Mouse (Mus musculus) cerebellum, adult 11-12 months (tissue): ENCODE results near the gene Cryzl1.

Source experiments
- DNase-seq: peaks from one replicate; pipeline ENCODE4 v3.0.0; 2022

Gene Cryzl1

DNA sequence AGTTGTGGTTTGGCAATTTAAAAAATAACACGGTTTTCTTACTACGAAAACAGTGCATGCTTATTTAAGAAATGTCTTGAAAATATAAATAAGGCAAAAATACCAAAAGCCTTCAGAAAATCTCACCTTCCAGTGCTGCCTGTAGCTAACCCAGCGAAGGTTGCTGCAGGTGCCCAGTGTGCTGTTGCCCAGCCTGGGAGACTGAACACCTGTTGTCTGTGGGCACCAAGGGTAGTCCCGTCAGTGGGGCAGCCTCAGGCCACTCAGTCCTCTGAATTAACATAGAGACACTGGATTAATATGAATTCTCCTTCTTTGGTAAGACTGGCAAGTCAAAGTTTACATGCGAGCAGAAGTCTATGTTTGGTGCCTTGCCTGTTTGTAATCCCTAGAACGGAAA, 9.7 kb upstream of the Cryzl1 start:
- DNase-seq, result no peak

DNA sequence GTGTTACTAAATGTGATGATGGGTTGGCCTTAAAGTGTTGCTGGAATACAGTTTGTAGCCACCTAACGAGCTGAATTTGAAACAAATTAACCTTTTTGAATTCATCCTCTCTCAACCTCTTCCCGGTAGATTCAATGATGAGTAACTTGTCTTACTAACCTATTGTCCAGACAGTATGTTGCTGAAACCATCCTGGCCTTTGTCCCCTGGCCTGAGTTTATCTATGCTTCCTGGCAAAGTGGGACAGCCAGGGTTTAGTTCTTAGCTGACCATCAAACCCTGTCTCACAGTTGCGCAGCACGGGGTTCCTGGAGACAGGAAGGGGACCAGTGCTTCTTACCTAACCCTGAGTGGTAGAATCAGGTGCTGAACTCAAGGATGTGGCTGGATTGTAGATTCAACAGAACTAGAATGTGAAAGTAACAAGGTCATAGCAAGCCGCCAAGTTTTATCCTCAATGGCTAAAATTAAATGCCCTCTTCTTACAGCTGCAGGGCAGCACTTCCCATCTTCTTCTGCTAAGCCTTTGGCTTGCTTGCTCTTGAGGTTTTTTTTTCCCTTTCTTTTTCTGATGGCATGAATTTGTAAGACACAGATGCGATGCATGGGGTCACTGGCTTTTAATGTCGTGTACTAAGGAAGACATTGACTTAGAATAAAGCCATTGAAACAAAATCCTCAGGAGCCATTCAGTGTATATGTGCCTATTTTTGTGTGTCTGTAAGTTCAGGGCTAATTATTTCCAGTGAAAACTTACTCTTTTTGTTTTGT, 7.5 kb upstream of the Cryzl1 start:
- DNase-seq, result no peak

DNA sequence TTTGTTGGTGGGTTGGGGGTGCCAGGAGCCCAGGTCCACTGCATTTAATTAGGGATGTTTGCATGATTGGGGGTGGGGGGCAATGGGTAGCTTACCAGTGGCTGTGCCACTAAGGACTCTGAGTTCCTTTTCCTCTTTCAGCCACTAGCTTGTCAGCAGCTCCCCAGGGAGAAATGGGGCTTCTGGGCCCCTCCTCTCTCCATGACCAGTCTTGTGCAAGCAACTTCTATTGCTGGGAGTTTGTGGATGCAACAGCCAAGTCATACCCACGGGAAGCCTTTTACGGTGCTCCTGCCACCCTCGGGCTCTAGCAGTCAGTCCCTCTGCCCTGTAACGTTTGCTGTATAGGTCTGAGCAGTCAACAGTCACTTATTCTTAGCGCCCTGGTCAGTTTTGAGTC, 6.0 kb upstream of the Cryzl1 start:
- DNase-seq, result no peak

DNA sequence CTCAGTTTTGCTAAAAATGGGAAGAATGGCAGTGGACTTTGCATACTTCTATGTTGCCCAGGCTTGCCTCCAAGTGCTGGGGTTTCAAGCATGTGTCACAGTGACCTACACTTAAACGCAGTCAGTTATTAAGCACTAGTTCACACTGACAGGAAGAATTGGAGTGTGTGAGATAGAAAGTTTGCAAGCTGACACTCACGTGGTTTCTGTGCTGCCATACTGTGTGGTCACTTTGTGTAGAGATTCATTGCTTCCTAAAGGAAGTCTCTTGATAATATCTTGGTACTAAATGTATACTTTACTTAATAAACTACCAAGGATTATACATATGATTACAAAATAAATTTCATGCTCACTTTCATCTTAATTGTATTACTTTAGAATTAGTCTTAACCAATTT, 4.0 kb upstream of the Cryzl1 start:
- DNase-seq, result no peak

DNA sequence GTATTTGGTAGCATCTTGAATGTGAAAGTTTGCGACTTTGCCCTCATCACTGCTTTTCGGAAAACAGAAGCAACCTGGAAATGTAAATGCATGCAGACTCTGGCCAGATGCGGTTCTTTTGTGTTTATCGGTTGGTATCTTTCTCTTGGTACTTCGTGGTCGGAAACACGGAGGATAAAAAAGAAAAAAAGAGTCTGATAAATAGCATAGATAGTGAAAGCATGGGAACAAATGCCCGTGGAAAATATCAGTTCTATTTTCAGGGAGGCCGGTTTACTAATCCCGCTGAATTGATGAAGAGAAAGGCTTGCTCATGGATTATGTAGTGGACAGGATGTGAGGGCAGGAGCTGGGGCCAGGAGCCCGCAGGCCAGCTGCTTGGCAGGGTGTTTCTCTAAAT, 1.7 kb upstream of the Cryzl1 start:
- DNase-seq, result no peak

DNA sequence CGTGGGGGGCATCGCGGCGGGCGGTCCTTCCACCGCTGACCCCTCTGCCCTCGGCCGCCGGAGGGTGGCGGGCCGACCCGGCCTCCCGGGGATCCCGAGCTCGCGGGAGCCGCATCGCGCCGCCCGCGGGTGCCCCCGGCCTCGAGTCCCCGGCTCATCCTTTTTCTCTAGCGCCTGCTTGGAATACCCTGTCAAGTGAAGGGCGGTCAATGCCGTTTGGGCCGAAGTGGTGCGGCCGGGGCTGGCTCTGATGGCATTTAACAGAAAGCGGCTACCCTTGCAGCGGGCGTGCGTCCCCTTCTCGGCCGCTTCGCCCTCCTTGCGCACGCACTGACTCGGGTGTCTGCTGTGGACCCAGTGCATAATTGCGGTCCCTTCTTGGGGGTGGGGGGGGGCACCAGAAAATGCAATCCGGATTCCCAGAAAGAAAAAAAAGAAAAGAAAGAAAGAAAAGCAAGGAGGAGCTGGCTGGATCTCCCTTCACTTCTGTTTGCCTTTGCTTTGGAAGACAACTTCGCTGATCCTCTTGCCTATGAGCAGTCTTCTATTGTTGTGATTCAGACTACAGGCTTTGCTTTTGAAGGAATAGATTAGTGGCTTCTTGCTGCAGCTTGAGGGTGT, 1.2 kb upstream of the Cryzl1 start:
- DNase-seq, result peak; percentile 76

DNA sequence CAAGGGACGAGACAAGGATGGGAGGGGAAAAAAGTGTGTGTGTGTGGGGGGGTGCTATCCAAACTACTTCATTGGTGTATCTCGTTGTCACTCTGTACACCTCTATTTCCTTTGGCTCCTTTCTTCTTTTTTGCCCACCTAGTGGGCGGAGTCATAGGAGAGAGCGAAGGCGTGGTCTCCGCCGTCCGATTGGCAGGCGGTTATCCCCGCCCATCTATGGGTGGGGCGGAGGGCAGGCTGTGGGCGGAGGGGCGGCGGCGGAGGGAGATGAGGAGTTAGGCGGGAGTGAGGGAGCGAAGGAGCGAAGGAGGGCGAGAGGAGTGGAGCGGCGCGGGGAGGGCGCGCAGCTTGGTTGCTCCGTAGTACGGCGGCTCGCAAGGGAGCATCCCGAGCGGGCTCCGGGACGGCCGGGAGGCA, 299 bp upstream of the Cryzl1 start, which contains the start of gene Itsn1:
Itsn1 (plus strand) TSS at position 216 of the 417 bp plus-strand sequence.
- peak; percentile 100 for DNase-seq

DNA sequence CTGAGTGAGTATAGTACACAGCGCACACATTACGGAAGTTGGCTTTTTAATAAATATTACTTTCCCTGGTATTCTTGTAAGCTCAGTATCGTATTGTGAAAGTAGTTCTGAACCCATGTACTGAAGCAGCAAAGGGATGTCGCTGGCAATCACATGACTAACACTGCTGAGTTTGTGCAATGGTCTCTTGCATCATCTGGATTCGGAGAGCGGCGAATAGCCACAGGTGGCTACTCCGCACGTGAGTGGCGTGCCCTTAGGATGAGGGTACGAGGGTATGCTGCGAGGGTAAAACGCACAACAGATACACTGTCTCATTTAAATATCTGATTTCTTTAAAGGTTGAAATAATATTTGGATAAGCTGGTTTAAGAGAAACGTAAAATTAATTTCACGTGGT, 1.3 kb downstream of the Cryzl1 start:
- peak; percentile 64 for DNase-seq

DNA sequence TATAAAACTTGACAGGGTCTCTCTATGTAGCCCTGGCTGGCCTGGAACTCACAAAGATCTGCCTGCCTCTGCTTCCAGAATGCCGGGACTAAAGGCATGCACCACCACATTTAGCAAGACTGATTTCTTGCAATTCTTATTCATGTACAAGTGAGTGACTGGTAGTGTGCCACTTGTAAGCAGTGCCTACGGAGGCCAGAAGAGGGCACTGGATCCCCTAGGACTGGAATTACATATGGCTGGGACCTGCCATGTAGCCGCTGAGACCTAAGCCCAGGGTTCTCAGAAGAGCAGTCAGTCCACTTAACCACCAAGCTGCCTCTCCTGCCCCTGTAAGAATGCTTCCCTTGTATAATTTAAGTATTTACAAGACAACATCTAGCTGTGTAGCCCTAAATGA, 4.5 kb downstream of the Cryzl1 start:
- peak; percentile 51 for DNase-seq

DNA sequence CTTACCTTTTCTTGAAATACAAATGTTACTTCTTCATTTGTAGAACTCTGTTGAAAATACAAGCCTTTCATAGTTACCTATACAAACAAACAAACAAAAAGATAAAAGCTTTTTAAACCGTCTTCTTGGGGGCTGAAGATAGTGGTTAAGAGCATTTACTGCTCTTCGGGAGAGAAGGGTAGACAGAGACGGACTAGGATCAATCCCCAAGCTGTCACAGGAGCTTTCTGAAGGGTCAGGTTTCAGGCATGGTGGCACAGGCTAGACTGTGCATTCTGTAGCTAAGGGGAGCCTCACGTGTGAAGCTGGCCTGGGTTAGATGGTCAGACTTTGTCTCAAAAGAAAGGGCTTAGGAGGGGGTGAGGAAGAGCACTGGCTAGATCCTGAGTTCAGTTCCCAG, 11.4 kb downstream of the Cryzl1 start:
- DNase-seq, result no peak

DNA sequence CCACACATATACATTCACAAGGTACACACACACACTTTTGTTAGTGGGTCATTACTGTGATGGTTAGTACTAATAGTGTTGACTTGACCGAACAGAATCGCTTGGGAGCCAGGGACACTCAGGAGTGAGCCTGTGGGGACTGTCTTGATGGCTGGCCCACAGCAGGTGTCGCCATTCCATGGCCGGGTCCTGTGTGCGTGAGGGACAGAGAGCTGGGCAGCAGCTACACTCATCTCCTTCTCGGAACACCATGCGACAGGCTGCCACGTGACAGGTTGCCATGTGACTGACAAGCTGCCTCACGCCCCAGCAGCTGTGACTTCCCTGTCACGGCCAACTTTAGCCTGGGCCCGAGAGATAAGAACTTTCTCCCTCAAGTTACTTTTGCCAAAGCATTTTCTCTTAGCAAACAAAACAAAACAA, 11.8 kb downstream of the Cryzl1 start:
- no peak for DNase-seq

DNA sequence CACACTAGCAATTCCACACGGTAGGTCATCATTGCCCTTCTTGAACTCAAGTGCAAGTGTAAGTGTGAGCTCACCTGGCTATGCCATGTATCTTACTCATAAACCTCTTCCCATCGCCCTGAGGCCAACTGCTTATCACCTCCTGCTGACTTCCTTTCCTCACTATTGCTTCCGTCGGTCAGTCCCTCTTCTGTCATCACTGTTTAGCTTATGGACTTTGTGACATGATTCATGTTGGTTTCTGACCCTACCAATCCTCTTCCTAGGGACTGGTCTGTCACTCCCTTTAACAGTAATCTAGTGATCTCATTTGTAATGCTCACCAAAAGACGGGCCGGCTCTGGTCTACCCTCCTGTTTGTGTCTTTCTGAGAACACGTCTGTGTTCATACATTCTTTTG, 18.5 kb downstream of the Cryzl1 start:
- no peak for DNase-seq

DNA sequence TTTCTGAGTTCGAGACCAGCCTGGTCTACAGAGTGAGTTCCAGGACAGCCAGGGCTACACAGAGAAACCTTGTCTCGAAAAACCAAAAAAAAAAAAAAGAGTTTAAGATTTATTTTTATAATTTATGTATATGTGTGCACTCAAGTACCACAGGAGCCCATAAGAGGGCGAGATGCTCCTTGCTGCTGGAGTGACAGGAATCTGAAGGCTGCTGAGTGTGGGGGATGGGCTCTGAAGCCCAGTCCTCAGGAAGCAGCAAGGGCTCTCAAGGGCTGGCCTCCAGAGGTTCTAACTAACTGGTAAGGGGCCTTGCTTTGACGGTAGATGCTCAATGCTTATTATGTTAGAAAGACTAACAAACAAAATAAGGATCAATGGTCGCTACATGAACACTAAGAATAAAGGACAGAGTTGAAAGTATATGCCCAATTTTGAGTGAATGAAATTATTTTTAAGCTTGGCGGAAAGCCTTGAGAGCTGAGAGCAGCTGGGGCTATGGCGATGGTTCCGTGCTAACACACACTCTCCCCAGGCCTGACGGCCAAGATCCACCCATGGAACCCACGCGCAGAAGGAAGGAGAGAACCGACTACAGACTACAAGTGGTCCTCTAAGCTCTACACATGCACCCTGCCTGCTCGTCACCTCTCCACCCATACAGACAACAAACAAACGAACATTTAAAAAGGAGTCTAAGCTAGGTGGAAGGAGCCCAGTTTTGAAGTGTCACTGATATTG, 24.0 kb downstream of the Cryzl1 start:
- DNase-seq, result no peak

DNA sequence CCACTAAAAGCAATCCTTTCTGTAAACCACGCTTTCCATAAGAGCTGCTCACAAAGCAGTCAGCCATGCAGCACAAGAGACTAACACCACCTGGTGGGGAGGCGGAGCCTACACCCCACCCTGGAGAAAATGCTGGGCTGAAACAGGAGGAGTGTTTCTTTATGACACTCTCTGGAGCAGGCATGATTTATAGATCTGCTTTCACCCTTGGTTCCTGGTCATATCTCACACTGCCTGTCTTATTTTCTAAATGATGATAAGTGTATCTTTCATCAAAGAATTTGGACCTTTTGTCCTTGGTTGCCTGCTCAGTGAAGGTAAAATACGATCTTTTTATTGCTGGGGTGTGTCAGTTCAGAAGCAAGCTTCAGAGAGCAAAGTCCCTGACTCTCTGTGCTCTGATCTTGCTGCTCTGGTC, 26.0 kb downstream of the Cryzl1 start:
- no peak for DNase-seq

DNA sequence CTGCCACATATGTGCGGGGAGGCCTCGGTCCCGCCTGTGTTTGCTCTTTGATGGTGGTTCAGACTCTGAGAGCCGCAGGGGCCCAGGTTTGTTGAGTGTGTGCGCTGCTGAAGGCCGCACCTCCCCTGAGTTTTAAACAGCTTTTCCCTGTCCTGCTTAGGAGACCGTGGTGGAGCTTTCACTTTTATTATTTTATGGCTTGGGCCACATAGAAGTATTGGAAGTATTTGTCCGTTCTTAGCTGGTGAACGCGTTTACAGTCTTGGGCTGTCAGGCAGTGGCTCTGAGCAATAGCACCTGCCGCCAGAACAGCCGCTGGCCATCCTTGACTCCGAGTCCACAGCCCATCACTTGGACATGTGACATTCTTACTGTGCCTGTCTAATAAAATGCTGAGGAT, 26.9 kb downstream of the Cryzl1 start:
- no peak for DNase-seq

DNA sequence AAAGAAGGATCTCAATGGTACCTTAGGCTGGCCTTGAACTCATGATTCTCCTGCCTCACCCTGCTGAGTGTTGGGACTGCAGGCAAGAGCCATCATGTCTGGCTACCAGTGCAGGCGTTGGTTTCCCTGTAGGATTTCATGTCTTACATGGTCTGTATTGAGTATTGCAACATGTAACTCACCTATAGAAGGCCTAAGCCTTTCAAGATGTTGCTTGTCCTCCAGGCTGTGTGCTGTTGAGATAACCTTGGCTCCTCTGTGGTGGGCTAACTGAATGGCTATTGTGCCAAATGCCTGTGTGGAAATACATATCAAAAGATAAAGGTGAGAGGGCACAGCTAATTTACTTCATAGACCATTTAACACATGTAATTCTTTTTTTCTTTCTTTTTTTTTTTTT, 29.8 kb downstream of the Cryzl1 start:
- DNase-seq, result no peak

DNA sequence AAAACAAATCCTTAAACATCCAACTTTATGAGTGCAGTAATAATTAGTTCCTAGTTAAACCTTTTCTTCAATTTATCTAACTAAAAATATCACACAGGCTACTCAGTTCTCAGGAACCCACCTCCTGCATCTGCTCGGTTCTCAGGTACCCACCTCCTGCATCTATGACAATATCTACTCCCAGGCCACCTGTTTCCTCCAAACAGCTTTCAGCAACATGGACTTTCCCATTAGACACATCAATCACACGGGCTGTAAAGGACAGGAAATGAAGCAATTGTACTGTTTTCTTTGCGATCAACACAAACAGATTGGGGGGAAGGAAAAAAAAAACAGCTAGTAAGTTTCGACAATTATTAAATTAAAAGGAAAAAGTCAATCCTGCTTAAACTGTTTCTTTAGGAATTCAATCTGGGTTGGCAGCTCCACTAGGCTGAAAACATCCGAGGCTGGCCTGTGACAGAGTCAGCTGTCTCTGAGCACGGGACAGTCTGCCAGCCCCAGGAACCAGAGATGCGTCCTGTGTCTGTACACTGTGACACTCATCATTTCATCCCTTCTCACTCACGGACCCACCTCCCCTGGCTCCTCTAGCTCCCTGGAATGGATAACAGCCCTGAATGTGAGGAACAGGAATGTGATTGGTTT, 33.5 kb downstream of the Cryzl1 start:
- no peak for DNase-seq

DNA sequence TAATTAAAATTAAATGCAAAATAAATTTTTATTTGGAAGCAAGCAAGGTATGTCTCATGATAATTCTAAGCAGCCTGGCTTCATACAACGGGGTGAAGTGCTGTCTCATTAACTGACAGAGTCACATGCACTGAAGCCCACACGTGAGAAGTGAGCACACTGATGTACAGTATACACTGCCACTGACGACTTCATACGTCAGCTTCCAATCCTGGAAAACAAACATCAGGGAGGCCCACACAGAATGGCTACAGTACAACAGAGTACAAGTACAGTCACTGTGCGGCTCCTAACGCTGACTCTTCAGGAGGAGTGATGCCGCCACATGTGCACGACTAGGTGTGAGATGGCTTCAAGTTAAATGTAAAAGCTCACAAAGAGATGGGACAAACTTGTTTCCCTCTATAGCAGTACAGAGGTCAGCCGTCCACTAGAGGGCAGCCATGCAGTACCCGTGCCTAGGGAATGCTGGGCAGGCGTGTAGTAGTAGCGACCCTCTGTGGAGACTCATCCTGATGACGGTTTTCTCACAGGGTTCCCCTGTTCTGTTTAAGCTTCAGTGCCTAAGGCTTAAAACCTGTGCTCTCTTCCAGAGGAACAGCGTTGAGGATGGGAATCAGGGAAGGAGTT, 34.2 kb downstream of the Cryzl1 start:
- DNase-seq, result peak; percentile 55

DNA sequence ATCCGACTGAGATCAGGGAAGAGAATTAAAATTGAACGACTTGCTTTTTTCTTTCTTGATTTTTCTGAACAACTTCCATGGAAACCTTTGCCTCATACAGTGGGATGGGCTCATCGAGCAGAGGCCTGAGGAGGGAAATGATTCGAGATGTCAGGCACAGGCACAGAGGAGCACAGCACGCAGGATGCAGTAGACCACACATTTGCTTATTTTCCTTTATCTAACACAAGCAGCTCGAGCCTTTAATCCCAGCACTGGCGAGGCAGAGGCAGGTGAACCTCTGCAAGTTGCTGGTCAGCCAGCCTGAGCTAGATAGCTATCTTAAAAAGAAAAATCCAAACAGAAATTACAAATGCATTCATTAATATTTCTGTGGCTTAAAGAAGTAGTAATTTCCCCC, 39.0 kb downstream of the Cryzl1 start:
- DNase-seq, result no peak

DNA sequence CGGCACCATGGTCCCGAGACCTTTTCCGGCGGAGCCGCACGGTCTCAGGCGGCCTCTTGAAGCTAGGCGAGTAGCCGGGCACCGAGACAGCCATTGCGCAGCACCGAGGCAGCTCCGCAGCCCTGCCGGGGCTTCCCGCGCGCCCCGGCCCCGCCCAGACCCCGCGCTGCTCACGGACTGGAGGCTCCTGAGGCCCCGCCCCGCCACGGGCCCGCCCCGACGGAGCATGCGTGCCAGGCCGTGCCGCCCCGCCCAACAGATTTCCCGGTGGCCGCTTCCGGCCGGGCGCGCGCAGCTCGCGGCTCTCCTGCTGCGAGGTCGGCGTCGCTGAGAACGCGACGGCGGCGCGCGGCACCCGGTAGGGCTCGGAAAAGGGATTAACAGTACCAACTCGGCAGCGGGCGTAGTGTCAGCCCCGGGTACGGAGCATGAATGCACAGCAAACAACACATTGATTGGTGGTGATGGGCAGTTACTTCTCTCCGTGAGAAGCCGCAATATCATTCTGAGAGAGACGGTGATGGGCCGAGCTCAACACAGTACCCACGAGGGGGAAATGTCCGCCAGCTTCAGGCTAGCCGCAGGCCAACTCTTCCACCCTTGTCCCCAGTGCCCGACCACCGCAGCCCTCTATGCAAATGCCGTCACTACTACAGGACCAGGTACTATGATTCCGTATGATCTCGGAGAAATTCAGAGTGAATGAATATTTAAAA, 40.0 kb downstream of the Cryzl1 start, which contains the start of gene Donson:
Donson (minus strand) TSS at position 152 of the 716 bp plus-strand sequence.
- peak; percentile 93 for DNase-seq

DNA sequence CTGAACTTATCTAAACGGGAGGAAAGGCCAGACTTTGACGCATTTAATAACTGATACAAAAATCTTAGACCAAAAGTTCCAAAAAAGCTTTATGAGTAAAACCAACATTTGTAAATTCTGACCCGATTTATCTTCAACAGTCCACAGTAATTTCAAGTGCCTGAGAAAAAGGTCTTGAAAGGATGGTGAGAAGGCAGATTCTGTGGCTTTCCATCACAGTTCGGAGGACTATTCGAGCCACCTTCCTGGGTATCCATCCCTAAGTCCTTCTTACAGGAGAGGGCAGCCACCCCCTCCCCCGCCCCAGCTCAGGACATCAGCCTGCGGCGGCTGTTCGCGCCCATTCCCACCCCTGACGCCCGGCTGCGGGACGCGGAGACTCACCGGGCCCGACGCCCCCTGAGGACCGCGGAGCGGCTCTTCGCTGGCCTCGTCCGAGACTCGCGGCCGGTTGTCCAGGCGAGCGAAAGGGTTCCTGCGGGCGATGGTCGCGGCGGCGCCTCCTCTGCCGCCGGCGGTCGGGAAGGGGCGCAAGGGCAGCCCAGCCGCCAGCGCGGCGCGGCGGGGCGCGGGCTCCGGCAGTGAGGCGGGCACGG, 40.7 kb downstream of the Cryzl1 start:
- DNase-seq, result no peak

DNA sequence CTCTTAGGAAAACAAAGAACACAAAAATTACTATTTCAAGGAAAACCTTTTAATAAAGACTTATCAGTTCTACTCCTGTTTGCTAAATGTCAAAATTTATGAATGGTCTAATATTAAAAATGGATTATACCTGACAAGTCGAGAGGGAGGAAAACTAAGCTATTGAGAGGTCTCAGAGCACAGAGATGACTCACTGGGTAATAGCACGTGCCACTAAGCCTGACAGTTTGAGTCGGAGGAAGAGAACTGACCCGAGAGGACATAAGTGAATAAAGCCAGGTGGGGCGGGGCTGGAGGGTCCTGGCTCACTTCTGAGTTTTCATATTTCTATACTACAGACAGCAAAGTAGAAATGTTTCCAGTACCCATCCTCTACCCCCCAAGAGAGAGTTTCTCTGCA, 42.4 kb downstream of the Cryzl1 start:
- DNase-seq, result no peak
